Mouse (Mus musculus): ENCODE results near the gene Nos3. TPM values are rescaled to one million over a fixed set of nuclear protein-coding genes. Genes with fewer than 3 reads are reported as not detected.

The Nos3 gene
- 27.3 and 31.9 TPM in 2 replicates for polyA plus RNA-seq (2015; fragmentation: Nextera tagmentation; extraction: Ambion mirVana)

DNA sequence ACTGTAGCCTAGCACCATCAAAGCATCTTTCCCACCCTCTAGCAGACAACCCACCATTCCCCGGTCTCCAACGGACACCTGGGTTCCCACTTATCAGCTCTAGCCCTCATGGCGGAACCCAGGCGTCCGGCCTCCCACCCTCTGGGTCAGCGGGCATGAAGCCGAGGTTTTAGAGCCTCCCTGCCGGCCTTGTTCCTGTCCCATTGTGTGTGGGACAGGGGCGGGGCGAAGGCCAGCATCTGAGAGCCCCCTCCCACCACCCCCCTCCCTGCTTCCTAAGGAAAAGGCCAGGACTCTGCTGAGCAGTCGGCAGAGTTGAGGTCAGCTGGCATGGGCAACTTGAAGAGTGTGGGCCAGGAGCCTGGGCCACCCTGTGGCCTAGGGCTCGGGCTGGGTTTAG lies at the start of gene Nos3:
Gene Nos3 (plus strand): TSS at position 303 of the 400 bp plus-strand sequence.
- H3K27ac ChIP-seq (ENCODE audit: low read length) = peak within 1 kb of the TSS; percentile 85
- no peaks in the 10 kb centered on the region for H3K36me3 ChIP-seq (ENCODE audit: control insufficient read depth, insufficient read depth)
- H3K4me1 ChIP-seq (ENCODE audit: control insufficient read depth, insufficient read depth, low read length) = peaks cover 5% of the 10 kb centered on the region
- peak; percentile 56 for ATAC-seq (replicated peaks; ENCODE audit: extremely low read depth, insufficient read depth, low FRiP score)
- H3K9ac ChIP-seq (ENCODE audit: low read length) = peak within 1 kb of the TSS; percentile 67
- WGBS = 67% methylated on average over 12 of the region's 12 CpGs
- H3K4me2 ChIP-seq (ENCODE audit: low read depth, low read length) = peak within 1 kb of the TSS; percentile 60
- H3K9me3 ChIP-seq (replicated peaks; ENCODE audit: control insufficient read depth, low read length) = no peaks in the 10 kb centered on the region
- H3K27me3 ChIP-seq (ENCODE audit: control insufficient read depth, insufficient read depth, low read length) = no peaks in the 10 kb centered on the region
- peak within 1 kb of the TSS; percentile 52 for H3K4me3 ChIP-seq (ENCODE audit: low read length)

DNA sequence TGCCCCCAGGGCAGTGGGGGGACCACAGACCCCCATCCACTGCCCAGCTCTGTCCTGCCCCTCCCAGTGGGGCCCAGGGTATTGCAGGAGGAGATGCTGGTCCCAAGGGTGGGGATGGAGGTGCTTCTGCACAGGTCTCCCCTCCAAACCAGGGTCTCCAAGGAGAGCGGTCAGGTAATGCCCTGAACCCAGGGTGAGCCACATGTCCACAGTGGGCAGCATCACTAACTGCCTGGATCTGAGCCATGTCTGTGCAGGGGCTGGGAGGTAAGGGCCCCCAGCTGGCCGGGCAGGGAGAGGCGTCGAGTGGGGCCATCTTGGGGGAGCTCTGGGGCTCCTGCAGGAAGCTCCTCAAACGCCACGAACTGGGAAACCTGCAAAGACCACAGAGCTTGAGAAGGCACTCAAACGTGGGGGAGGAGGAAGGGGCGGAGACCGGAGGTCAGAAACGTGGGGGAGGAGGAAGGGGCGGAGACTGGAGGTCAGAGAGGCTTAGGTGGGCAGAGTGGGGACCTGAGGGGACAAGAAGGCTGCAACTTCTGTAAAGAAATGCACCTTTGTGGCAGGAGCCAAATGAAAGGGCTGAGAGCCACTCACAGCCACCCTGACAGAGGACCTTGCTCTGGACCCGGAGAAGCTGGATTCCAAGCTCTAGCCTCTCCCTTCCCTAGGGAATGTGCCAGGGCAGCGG lies 44.7 kb upstream of the Nos3 start:
- Histone ChIP-seq H3K27ac (ENCODE audit: low read length) (peak overlapping the region; percentile 82), H3K36me3 (ENCODE audit: control insufficient read depth, insufficient read depth) (peaks cover 12% of the 10 kb centered on the region), H3K9me3 (replicated peaks; ENCODE audit: control insufficient read depth, low read length) (peaks cover under 1% of the 10 kb centered on the region; the same call in 1 of the 2 replicates), H3K27me3 (ENCODE audit: control insufficient read depth, insufficient read depth, low read length) (no peaks in the 10 kb centered on the region), H3K4me3 (ENCODE audit: low read length) (no peak overlapping the region; the same call in 1 of the 2 replicates), H3K9ac (ENCODE audit: low read length) (peak overlapping the region; percentile 55), H3K4me1 (ENCODE audit: control insufficient read depth, insufficient read depth, low read length) (peaks cover 35% of the 10 kb centered on the region), H3K4me2 (ENCODE audit: low read depth, low read length) (peak overlapping the region; percentile 8; the same call in 1 of the 2 replicates)
- 17% methylated on average over 13 of the region's 13 CpGs for WGBS
- peak; percentile 25; the same call in 1 of the 2 replicates for ATAC-seq (replicated peaks; ENCODE audit: extremely low read depth, insufficient read depth, low FRiP score)

DNA sequence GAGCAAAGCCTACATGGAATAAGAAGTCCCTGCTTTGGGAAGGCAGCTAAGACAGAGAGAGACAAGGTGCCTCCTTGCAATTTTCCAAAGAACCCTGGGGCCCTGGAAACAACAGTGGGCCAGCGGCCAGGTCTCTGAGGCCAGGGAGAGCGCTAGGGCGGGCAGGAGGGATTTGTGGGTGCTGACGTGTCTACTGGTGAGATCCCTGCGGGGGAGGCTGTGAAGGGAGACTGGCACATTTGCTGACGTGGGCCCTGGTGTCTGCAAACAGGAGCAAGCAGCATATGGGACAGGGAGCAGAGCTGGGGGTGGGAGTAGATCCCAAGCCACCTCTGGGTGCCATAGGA lies 44.2 kb upstream of the Nos3 start:
- Histone ChIP-seq H3K9me3 (replicated peaks; ENCODE audit: control insufficient read depth, low read length) (no peaks in the 10 kb centered on the region), H3K4me2 (ENCODE audit: low read depth, low read length) (peak overlapping the region; percentile 8; the same call in 1 of the 2 replicates), H3K36me3 (ENCODE audit: control insufficient read depth, insufficient read depth) (peaks cover 17% of the 10 kb centered on the region), H3K27ac (ENCODE audit: low read length) (peak overlapping the region; percentile 82), H3K4me3 (ENCODE audit: low read length) (no peak overlapping the region; the same call in 1 of the 2 replicates), H3K9ac (ENCODE audit: low read length) (peak overlapping the region; percentile 55), H3K4me1 (ENCODE audit: control insufficient read depth, insufficient read depth, low read length) (peaks cover 35% of the 10 kb centered on the region), H3K27me3 (ENCODE audit: control insufficient read depth, insufficient read depth, low read length) (no peaks in the 10 kb centered on the region)
- WGBS = 20% methylated on average over 6 of the region's 6 CpGs
- ATAC-seq (replicated peaks; ENCODE audit: extremely low read depth, insufficient read depth, low FRiP score) = peak; percentile 55

DNA sequence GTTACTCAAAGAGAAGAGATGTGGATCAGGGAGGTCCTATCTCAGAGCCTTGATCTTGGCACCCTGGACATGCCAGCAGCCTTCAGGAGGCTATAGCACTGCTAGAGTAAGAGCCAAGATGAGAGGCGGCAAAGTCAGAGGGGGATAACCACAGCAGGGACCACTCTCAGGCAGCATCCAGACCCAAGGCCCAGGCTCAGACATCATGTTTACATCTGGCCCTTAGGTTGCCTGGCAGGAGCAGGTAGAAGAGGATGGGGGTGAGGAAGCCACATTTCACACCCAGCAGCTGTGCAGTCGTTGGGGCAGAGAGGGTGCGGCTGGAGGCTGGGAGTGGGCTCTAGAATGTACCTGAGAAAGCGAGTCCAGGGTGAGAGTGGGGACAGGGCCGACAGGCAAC lies 43.7 kb upstream of the Nos3 start:
- Histone ChIP-seq H3K4me3 (ENCODE audit: low read length) (no peak overlapping the region), H3K4me2 (ENCODE audit: low read depth, low read length) (peak overlapping the region; percentile 8; the same call in 1 of the 2 replicates), H3K9ac (ENCODE audit: low read length) (peak overlapping the region; percentile 55), H3K4me1 (ENCODE audit: control insufficient read depth, insufficient read depth, low read length) (peaks cover 35% of the 10 kb centered on the region), H3K27me3 (ENCODE audit: control insufficient read depth, insufficient read depth, low read length) (no peaks in the 10 kb centered on the region), H3K36me3 (ENCODE audit: control insufficient read depth, insufficient read depth) (peaks cover 21% of the 10 kb centered on the region), H3K27ac (ENCODE audit: low read length) (peak overlapping the region; percentile 82), H3K9me3 (replicated peaks; ENCODE audit: control insufficient read depth, low read length) (no peaks in the 10 kb centered on the region)
- 51% methylated on average over 5 of the region's 5 CpGs for WGBS
- ATAC-seq (replicated peaks; ENCODE audit: extremely low read depth, insufficient read depth, low FRiP score) = no peak

DNA sequence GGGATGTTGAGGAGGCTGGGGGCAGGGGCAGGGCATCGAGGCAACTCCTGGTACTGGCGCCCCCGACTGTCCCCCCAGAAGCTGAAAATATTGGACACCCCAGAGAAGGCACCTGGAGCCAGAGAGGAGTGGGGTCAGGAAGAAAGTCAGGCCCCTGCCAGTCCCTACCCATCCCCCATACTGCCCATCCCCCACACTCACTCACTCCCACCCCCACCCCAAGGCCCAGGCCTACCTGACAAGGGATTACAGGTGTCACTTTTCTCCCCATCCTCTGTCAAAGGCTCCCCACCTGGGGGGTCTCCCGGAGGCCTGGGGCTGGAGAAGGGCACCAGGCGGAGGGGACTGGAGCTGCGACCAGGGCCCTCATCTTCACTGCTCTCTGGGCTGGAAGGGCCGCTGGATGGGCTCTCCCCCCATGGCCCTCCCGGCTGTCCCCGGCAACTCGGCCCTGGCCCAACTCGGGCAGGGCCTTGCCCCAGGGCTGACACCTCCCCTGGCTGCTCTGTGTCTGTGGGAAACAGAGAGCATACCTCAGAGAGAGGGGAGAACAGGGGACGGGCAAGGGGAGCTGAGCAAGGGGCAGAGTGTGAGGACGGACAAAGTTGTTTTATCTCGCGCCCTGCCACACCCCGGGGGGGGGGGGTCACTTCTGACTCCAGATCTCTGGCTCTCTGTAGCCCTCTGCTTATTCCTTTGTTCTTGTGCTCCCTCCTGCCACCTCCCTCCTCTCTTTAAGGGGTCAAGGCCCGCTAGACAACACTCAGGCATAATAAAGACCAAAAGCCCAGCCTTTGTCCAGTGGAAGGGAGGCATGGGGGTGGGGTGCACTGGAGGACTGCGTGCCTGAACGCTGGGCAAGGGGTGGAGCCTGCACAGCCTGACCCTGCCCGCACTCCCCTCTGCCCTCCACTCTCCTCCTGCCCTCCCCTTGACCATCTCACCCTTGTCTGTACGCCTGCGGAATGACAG lies 42.6 kb upstream of the Nos3 start:
- H3K4me3 ChIP-seq (ENCODE audit: low read length) = no peak overlapping the region
- peak overlapping the region; percentile 24; the same call in 1 of the 2 replicates for H3K27ac ChIP-seq (ENCODE audit: low read length)
- H3K4me2 ChIP-seq (ENCODE audit: low read depth, low read length) = no peak overlapping the region
- ATAC-seq (replicated peaks; ENCODE audit: extremely low read depth, insufficient read depth, low FRiP score) = no peak
- peaks cover 43% of the 10 kb centered on the region for H3K4me1 ChIP-seq (ENCODE audit: control insufficient read depth, insufficient read depth, low read length)
- no peaks in the 10 kb centered on the region for H3K27me3 ChIP-seq (ENCODE audit: control insufficient read depth, insufficient read depth, low read length)
- H3K36me3 ChIP-seq (ENCODE audit: control insufficient read depth, insufficient read depth) = peaks cover 27% of the 10 kb centered on the region
- 31% methylated on average over 22 of the region's 22 CpGs for WGBS
- no peaks in the 10 kb centered on the region for H3K9me3 ChIP-seq (replicated peaks; ENCODE audit: control insufficient read depth, low read length)
- peak overlapping the region; percentile 46 for H3K9ac ChIP-seq (ENCODE audit: low read length)

DNA sequence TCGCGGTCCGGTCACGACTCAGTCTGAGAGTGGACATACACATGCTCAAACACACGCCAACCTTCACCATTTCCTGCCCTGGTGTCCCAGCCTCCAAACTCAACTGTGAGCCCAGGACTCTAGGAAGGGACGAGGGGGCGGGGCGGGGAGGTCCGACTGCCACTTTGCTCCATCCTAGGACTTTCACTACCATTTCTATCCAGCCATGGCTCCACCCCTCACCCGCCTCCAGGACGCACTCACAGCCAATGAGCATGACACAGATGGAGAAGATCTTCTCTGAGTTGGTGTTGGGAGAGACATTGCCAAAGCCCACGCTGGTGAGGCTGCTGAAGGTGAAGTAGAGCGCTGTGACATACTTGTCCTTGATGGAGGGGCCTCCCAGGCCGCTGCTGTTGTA lies 39.4 kb upstream of the Nos3 start:
- no peak overlapping the region for H3K9ac ChIP-seq (ENCODE audit: low read length)
- 53% methylated on average over 14 of the region's 14 CpGs for WGBS
- no peak for ATAC-seq (replicated peaks; ENCODE audit: extremely low read depth, insufficient read depth, low FRiP score)
- H3K4me2 ChIP-seq (ENCODE audit: low read depth, low read length) = no peak overlapping the region
- H3K4me3 ChIP-seq (ENCODE audit: low read length) = no peak overlapping the region
- no peaks in the 10 kb centered on the region for H3K27me3 ChIP-seq (ENCODE audit: control insufficient read depth, insufficient read depth, low read length)
- H3K36me3 ChIP-seq (ENCODE audit: control insufficient read depth, insufficient read depth) = peaks cover 27% of the 10 kb centered on the region
- H3K4me1 ChIP-seq (ENCODE audit: control insufficient read depth, insufficient read depth, low read length) = peaks cover 65% of the 10 kb centered on the region
- no peak overlapping the region for H3K27ac ChIP-seq (ENCODE audit: low read length)
- no peaks in the 10 kb centered on the region for H3K9me3 ChIP-seq (replicated peaks; ENCODE audit: control insufficient read depth, low read length)

DNA sequence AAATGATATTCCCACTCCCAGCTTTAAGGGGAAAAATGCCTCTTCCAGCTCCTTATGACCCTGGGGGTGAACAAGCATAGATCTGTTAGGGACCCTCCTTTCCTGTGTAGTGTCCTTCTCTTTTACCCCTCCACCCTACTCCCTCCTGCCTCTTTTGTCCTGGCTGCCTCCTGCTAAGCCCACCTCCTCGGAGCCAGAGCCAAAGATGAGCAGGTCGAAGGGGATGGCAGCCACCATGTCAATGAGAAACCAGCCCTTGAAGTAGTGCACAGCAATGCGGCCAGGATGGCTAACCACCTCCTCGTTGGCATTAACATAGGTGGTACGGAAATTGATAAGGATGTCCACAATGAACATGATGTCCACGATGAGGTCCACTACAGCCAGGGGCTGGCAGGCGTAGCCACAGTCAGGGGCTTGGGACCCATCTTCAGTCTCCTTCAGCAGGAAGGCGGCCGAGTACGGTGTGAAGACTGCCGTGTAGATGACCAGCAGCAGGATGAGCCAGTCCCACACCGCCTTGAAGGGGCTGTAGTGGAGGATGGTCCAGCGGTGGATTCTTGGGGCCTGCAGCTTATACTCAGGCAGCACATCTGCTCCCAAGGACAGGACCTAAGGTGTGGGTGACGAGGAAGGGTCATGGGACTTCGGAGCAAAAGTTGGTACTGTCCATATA lies 38.3 kb upstream of the Nos3 start:
- H3K9ac ChIP-seq (ENCODE audit: low read length) = no peak overlapping the region
- H3K4me3 ChIP-seq (ENCODE audit: low read length) = no peak overlapping the region
- no peak for ATAC-seq (replicated peaks; ENCODE audit: extremely low read depth, insufficient read depth, low FRiP score)
- no peaks in the 10 kb centered on the region for H3K27me3 ChIP-seq (ENCODE audit: control insufficient read depth, insufficient read depth, low read length)
- H3K4me2 ChIP-seq (ENCODE audit: low read depth, low read length) = no peak overlapping the region
- WGBS = 78% methylated on average over 15 of the region's 15 CpGs
- peaks cover 34% of the 10 kb centered on the region for H3K36me3 ChIP-seq (ENCODE audit: control insufficient read depth, insufficient read depth)
- H3K4me1 ChIP-seq (ENCODE audit: control insufficient read depth, insufficient read depth, low read length) = peaks cover 61% of the 10 kb centered on the region
- peak overlapping the region; percentile 93 for H3K27ac ChIP-seq (ENCODE audit: low read length)
- H3K9me3 ChIP-seq (replicated peaks; ENCODE audit: control insufficient read depth, low read length) = no peaks in the 10 kb centered on the region

DNA sequence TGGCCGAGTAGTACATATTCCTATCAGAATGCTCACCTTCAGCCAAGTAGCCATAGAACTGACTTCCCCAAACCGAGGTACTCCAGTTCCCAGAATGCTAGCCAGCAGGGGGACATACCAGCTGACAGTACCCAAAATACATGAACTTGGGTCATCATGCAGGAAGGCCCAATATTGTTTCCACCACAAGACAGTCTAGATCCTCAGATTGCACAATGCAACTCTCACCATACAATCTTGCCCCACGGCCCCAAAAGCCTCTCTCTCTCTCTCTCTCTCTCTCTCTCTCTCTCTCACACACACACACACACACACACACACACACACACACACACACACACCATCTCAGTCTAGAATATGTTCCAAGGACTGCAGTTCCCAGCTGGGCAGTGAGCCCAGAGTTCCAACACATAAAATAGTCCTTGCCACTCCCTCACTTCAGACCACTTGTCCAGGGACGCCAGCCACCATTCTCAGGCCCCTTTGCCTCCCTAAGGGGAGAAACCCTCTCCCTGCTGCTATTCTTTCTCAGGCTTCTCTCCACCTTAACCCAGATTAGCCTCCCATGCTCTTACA lies 37.7 kb upstream of the Nos3 start:
- 0 out of 2 replicates have a peak, but pooled peaks have one; percentile 23 for ATAC-seq (replicated peaks; ENCODE audit: extremely low read depth, insufficient read depth, low FRiP score)
- H3K9ac ChIP-seq (ENCODE audit: low read length) = peak overlapping the region; percentile 57
- H3K4me1 ChIP-seq (ENCODE audit: control insufficient read depth, insufficient read depth, low read length) = peaks cover 55% of the 10 kb centered on the region
- peak overlapping the region; percentile 93 for H3K27ac ChIP-seq (ENCODE audit: low read length)
- H3K36me3 ChIP-seq (ENCODE audit: control insufficient read depth, insufficient read depth) = peaks cover 40% of the 10 kb centered on the region
- no peaks in the 10 kb centered on the region for H3K9me3 ChIP-seq (replicated peaks; ENCODE audit: control insufficient read depth, low read length)
- H3K4me3 ChIP-seq (ENCODE audit: low read length) = no peak overlapping the region
- peak overlapping the region; percentile 25; the same call in 1 of the 2 replicates for H3K4me2 ChIP-seq (ENCODE audit: low read depth, low read length)
- no peaks in the 10 kb centered on the region for H3K27me3 ChIP-seq (ENCODE audit: control insufficient read depth, insufficient read depth, low read length)
- WGBS = 33% methylated on average over 4 of the region's 4 CpGs
